Comparison of ENCODE assay signal across 8 mouse cellular contexts in genomic region chrX:169798987-169799680, GRCm38 (mm10). TPM values are rescaled to one million over a fixed set of nuclear protein-coding genes. Genes with fewer than 3 reads are reported as not detected.
DNase-seq lines count a peak whose midpoint lies in the region; ATAC-seq and TF ChIP-seq lines count a peak whose summit lies in the region.

No protein-coding gene starts in this region.

- no peak overlapping the region for H3K9ac ChIP-seq in heart, embryonic 12.5 days
- H3K9ac ChIP-seq in kidney, embryonic 15.5 days = no peak overlapping the region
- no peak overlapping the region for H3K9ac ChIP-seq in lung, embryonic 14.5 days

- peak overlapping the region; percentile 29; the same call in 1 of the 2 replicates for H3K4me2 ChIP-seq in heart, embryonic 12.5 days
- H3K4me2 ChIP-seq in kidney, embryonic 15.5 days = peak overlapping the region; percentile 38
- H3K4me2 ChIP-seq in lung, embryonic 14.5 days = peak overlapping the region; percentile 37; the same call in 1 of the 2 replicates

- peak overlapping the region; percentile 40 for H3K4me3 ChIP-seq in heart, embryonic 12.5 days
- H3K4me3 ChIP-seq in kidney, embryonic 15.5 days (replicated peaks) = peak overlapping the region; percentile 35
- peak overlapping the region; percentile 23 for H3K4me3 ChIP-seq in lung, embryonic 14.5 days (ENCODE audit: low read depth, low read length)

- DNase-seq in right cerebral cortex, adult 2 months (ENCODE audit: low spot score in 2 of 2) = peak; percentile 23 to 47
- DNase-seq in right cerebral cortex, postnatal 36 days (ENCODE audit: low spot score in 2 of 2) = no peak
- DNase-seq in cerebellum, postnatal 36 days = peak; percentile 6 to 29
- DNase-seq in lung, embryonic 14.5 days = peak; percentile 78
- DNase-seq in right cerebral cortex, postnatal 4 days = peak; percentile 7
- no peak for DNase-seq in ovary, postnatal 36 days (ENCODE audit: low spot score)

- 8% methylated on average over 11 of the region's 11 CpGs for WGBS in heart, embryonic 12.5 days
- 7% methylated on average over 11 of the region's 11 CpGs for WGBS in kidney, embryonic 15.5 days
- 5% methylated on average over 11 of the region's 11 CpGs for WGBS in lung, embryonic 14.5 days

- H3K9me3 ChIP-seq in heart, embryonic 12.5 days (replicated peaks) = no peaks in the 10 kb centered on the region
- H3K9me3 ChIP-seq in kidney, embryonic 15.5 days (replicated peaks) = no peaks in the 10 kb centered on the region
- no peaks in the 10 kb centered on the region for H3K9me3 ChIP-seq in lung, embryonic 14.5 days (ENCODE audit: low read depth, low read length)

- no peaks in the 10 kb centered on the region for H3K4me1 ChIP-seq in heart, embryonic 12.5 days (replicated peaks)
- no peaks in the 10 kb centered on the region for H3K4me1 ChIP-seq in kidney, embryonic 15.5 days
- no peaks in the 10 kb centered on the region for H3K4me1 ChIP-seq in lung, embryonic 14.5 days (ENCODE audit: insufficient read depth)

- H3K27ac ChIP-seq in heart, embryonic 12.5 days (ENCODE audit: poor library complexity, severe bottlenecking) = no peak overlapping the region
- H3K27ac ChIP-seq in kidney, embryonic 15.5 days = no peak overlapping the region
- no peak overlapping the region for H3K27ac ChIP-seq in lung, embryonic 14.5 days (ENCODE audit: low read depth)

- no peak for ATAC-seq in heart, embryonic 12.5 days (ENCODE audit: insufficient number of reproducible peaks, low FRiP score)
- no peak for ATAC-seq in kidney, embryonic 15.5 days (replicated peaks; ENCODE audit: low FRiP score)
- no peak for ATAC-seq in lung, embryonic 14.5 days (ENCODE audit: insufficient read depth)

- no peaks in the 10 kb centered on the region for H3K36me3 ChIP-seq in heart, embryonic 12.5 days
- no peaks in the 10 kb centered on the region for H3K36me3 ChIP-seq in kidney, embryonic 15.5 days
- no peaks in the 10 kb centered on the region for H3K36me3 ChIP-seq in lung, embryonic 14.5 days (ENCODE audit: insufficient read depth)

- peak; percentile 40; the same call in 1 of the 2 replicates for TF ChIP-seq CTCF in lung, embryonic 14.5 days (IDR thresholded peaks at IDR 0.05; ENCODE audit: low read depth)

- H3K27me3 ChIP-seq in heart, embryonic 12.5 days (replicated peaks) = no peaks in the 10 kb centered on the region
- peaks cover 32% of the 10 kb centered on the region for H3K27me3 ChIP-seq in kidney, embryonic 15.5 days
- H3K27me3 ChIP-seq in lung, embryonic 14.5 days (ENCODE audit: insufficient read depth, low read length) = no peaks in the 10 kb centered on the region

RNA-seq across cellular contexts. Expression of gene 4933400A11Rik, which starts 19.7 kb away (rescaled TPM):
- 0.21 and 0.46 TPM in 2 replicates for polyA plus RNA-seq in heart, embryonic 12.5 days (2016; fragmentation: Nextera tagmentation; extraction: Ambion mirVana)
- 0.17 and 0.22 TPM in 2 replicates for polyA plus RNA-seq in kidney, embryonic 15.5 days (2015; fragmentation: Nextera tagmentation; extraction: Ambion mirVana)
- polyA plus RNA-seq in lung, embryonic 14.5 days (2014; fragmentation: Nextera tagmentation; extraction: Ambion mirVana) = 0.17 TPM in 1 of 2 replicates, not detected in the other

Comparison
In these comparisons a context has a peak if more than half of its experiments do, and no peak if none do; other contexts are left out.
1. DNase-seq: peak in right cerebral cortex, adult 2 months (2 of 2), cerebellum, postnatal 36 days (2 of 2), lung, embryonic 14.5 days (single experiment) and right cerebral cortex, postnatal 4 days (single experiment); none in right cerebral cortex, postnatal 36 days (0 of 2) and ovary, postnatal 36 days (single experiment).
2. Peak in every context shown above with its lines, with median percentiles within 50 percentile points of each other: H3K4me2 ChIP-seq and H3K4me3 ChIP-seq.